Mouse (Mus musculus): Measurements from ENCODE around the gene Hlf. TPM values are rescaled to one million over a fixed set of nuclear protein-coding genes. Genes with fewer than 3 reads are reported as not detected.

Hlf gene
- polyA plus RNA-seq, 1 experiment: not detected

DNA sequence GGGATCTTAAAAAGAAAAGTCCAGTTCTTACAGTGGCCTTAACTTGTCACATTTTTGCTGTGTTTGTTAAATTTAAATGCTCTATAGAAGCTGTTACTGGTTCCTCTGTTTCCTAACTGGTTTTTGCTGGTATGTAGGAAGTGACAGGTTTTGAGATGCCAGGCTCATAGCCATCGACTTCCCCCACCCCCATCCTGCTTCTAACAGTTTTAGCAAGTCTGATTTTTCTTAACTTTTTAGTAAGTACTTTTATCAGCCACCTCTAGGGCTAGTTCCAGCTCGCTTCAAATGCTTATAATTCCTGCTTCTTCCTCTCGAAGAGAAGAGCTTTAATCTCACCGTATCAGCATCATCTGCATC lies 40.6 kb downstream of the Hlf start:
- WGBS: 80% methylated on average over 4 of the region's 4 CpGs
- Histone ChIP-seq H3K4me1 (ENCODE audit: control insufficient read depth, insufficient read depth, low read length) (peaks cover 7% of the 10 kb centered on the region), H3K27ac (ENCODE audit: insufficient read depth, low read depth, low read length) (no peak overlapping the region), H3K4me3 (ENCODE audit: insufficient read depth, low read depth, low read length) (no peak overlapping the region)
- TF ChIP-seq POLR2A (IDR thresholded peaks at IDR 0.05; ENCODE audit: insufficient read depth, low read depth, low read length) (no peak), CTCF (IDR thresholded peaks at IDR 0.05; ENCODE audit: insufficient read depth, low read depth, low read length) (no peak)

DNA sequence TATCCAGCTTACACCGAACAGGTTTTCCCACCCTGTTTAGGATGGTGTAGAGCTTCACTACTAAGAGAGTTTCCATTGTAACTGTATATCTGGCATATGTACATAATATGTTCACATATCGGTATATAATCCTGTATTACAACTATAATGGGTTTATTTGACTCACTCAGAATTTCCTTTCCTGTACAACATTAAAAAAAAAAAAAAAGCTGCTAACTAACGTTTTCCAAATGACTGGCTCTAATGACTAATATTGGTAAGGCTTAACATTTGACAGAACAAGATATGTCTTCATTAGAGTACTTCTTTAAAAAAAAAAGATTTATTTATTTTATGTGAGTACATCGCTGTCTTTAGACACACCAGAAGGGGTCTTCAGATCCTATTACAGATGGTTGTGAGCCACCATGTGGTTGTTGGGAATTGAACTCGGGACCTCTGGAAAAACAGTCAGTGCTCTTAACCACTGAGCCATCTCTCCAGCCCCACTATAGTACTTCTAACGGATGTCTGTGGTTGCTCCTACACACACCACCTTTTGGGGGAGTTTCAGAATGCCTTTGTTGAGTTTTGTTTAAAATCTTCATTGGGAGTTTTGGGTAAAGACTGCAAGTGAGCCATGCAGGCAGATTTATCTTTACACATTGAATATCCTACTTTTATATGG lies 41.1 kb downstream of the Hlf start:
- TF ChIP-seq CTCF (IDR thresholded peaks at IDR 0.05; ENCODE audit: insufficient read depth, low read depth, low read length) (no peak), POLR2A (IDR thresholded peaks at IDR 0.05; ENCODE audit: insufficient read depth, low read depth, low read length) (no peak)
- H3K4me3 ChIP-seq (ENCODE audit: insufficient read depth, low read depth, low read length): no peak overlapping the region
- WGBS: 82% methylated on average over 6 of the region's 6 CpGs
- H3K4me1 ChIP-seq (ENCODE audit: control insufficient read depth, insufficient read depth, low read length): peaks cover 5% of the 10 kb centered on the region; the same call in 1 of the 2 replicates
- H3K27ac ChIP-seq (ENCODE audit: insufficient read depth, low read depth, low read length): no peak overlapping the region

DNA sequence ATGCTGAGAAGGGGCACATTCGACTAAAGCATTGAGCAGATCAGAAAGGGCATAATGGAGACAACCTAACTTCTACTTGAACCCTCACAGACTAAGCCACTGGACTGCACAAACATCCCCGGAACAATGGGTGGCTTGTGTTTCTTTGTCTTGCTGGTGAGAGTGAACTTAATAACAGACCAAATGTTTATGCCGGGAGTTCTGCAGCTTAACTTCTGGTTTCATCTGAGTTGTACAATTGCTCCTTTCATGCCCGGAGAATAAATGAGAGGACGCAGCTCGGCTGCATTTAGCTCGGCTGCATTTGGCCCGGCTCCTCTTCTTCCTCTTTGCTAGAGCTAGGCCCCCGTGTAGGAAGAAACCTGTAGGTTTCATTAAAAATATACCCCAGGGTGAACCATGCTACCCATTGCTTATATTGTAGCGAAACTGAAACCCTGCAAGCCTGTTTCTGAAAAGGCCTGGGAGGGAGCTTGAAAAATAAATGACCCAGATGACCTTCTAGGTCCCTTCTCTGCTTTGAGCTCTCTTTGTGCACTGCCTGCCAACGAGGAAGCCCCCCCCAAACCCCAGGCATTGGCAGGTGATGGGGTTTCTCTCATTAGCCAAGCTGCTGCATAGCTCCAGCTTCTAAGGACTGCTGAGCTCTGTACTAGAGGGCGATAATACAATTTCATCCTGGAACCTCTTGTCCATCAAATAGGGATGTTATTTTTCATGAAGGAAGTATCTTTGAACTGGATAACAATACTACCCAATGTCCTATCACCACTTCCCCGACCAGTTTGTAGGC lies 42.8 kb downstream of the Hlf start:
- Histone ChIP-seq H3K27ac (ENCODE audit: insufficient read depth, low read depth, low read length) (no peak overlapping the region), H3K4me1 (ENCODE audit: control insufficient read depth, insufficient read depth, low read length) (peaks cover 5% of the 10 kb centered on the region; the same call in 1 of the 2 replicates), H3K4me3 (ENCODE audit: insufficient read depth, low read depth, low read length) (no peak overlapping the region)
- no peak for TF ChIP-seq CTCF (IDR thresholded peaks at IDR 0.05; ENCODE audit: insufficient read depth, low read depth, low read length)
- no peak for TF ChIP-seq POLR2A (IDR thresholded peaks at IDR 0.05; ENCODE audit: insufficient read depth, low read depth, low read length)
- WGBS: 23% methylated on average over 13 of the region's 13 CpGs

DNA sequence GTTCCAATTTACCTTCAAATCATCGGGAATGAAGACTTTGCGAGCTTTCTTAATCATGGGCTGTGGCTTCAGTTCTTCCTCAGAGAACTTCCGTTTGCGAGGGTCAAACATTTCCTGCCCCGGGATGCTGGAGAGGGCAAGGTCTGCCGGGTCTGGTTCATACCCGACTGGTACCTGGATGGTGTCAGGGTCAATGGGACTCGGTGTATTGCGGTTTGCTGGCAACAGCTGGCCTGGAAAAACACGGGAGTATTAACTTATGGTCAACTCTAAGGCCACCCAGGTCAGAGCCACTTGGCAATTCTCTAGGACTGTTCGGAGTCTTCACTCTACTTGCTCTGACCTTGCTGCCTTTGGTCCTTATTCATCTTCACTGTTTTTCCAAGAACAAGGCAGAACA lies 44.9 kb downstream of the Hlf start:
- Histone ChIP-seq H3K27ac (ENCODE audit: insufficient read depth, low read depth, low read length) (no peak overlapping the region), H3K4me3 (ENCODE audit: insufficient read depth, low read depth, low read length) (no peak overlapping the region), H3K4me1 (ENCODE audit: control insufficient read depth, insufficient read depth, low read length) (peaks cover 5% of the 10 kb centered on the region; the same call in 1 of the 2 replicates)
- 96% methylated on average over 11 of the region's 11 CpGs for WGBS
- TF ChIP-seq POLR2A (IDR thresholded peaks at IDR 0.05; ENCODE audit: insufficient read depth, low read depth, low read length): no peak
- TF ChIP-seq CTCF (IDR thresholded peaks at IDR 0.05; ENCODE audit: insufficient read depth, low read depth, low read length): no peak

DNA sequence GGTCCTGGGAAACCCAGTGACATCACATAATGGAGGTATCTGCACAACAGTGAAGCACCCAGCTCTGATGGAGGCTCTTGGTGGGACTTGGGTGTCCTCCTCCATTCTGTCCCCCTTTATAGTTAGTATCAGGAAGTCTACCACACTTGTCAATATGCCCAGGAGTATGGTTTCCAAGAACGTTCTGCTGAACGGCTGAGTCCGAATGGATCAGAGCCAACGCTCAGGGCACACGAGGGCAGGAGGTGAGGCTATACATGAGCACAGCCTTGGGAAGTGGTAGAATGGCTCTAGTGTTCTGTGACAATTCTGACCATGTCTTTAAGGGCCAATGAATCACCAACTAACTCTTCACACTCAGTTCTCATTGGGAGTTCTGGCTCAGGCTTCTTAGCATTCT lies 47.8 kb downstream of the Hlf start:
- 81% methylated on average over 5 of the region's 5 CpGs for WGBS
- no peak overlapping the region for H3K4me3 ChIP-seq (ENCODE audit: insufficient read depth, low read depth, low read length)
- TF ChIP-seq CTCF (IDR thresholded peaks at IDR 0.05; ENCODE audit: insufficient read depth, low read depth, low read length): no peak
- TF ChIP-seq POLR2A (IDR thresholded peaks at IDR 0.05; ENCODE audit: insufficient read depth, low read depth, low read length): no peak
- H3K27ac ChIP-seq (ENCODE audit: insufficient read depth, low read depth, low read length): no peak overlapping the region
- H3K4me1 ChIP-seq (ENCODE audit: control insufficient read depth, insufficient read depth, low read length): 0 out of 2 replicates have a peak, but pooled peaks cover 2% of the 10 kb centered on the region

DNA sequence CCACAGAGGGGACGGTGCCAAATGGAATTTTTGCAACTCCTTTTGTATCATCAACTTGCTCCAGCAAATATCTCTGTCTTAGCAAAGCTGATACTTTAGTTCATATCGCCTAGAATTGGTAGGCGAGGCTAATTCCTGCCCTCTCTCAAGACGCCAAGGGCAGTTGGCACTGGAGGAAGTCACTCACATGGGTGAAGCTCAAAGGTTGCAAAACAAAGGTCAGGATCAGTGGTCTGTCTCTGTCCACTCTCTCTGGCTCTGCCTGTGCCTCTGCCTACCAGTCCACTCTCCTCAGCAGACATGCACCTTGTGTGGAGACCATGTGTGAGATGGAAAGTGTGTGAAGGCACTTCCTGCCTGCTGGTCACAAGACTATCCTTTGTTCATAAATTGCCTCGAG lies 48.4 kb downstream of the Hlf start:
- no peak for TF ChIP-seq CTCF (IDR thresholded peaks at IDR 0.05; ENCODE audit: insufficient read depth, low read depth, low read length)
- TF ChIP-seq POLR2A (IDR thresholded peaks at IDR 0.05; ENCODE audit: insufficient read depth, low read depth, low read length): no peak
- no peaks in the 10 kb centered on the region for H3K4me1 ChIP-seq (ENCODE audit: control insufficient read depth, insufficient read depth, low read length)
- H3K27ac ChIP-seq (ENCODE audit: insufficient read depth, low read depth, low read length): no peak overlapping the region
- WGBS: 88% methylated on average over 5 of the region's 5 CpGs
- no peak overlapping the region for H3K4me3 ChIP-seq (ENCODE audit: insufficient read depth, low read depth, low read length)

DNA sequence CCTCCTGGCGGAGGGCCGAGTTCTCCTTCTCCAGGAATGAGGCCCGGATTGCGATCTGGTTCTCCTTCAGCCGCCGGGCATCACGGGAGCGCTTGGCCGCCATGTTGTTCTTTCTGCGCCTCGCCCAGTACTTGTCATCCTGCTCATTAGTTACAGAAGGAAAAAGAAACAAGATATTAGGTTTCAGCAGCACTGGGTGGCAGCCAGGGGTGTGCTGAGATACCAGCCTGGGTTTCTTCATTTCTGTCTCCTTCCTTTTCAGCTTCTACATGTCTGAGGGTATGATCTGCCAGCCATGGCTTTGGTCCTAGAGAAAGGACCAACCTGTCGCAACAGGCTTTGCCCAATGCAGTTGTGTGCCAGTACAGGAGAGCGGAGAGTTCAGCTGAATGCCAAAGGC lies 49.9 kb downstream of the Hlf start:
- WGBS: 94% methylated on average over 13 of the region's 13 CpGs
- H3K4me1 ChIP-seq (ENCODE audit: control insufficient read depth, insufficient read depth, low read length): no peaks in the 10 kb centered on the region
- no peak overlapping the region for H3K27ac ChIP-seq (ENCODE audit: insufficient read depth, low read depth, low read length)
- no peak overlapping the region for H3K4me3 ChIP-seq (ENCODE audit: insufficient read depth, low read depth, low read length)
- TF ChIP-seq POLR2A (IDR thresholded peaks at IDR 0.05; ENCODE audit: insufficient read depth, low read depth, low read length): no peak
- TF ChIP-seq CTCF (IDR thresholded peaks at IDR 0.05; ENCODE audit: insufficient read depth, low read depth, low read length): no peak

DNA sequence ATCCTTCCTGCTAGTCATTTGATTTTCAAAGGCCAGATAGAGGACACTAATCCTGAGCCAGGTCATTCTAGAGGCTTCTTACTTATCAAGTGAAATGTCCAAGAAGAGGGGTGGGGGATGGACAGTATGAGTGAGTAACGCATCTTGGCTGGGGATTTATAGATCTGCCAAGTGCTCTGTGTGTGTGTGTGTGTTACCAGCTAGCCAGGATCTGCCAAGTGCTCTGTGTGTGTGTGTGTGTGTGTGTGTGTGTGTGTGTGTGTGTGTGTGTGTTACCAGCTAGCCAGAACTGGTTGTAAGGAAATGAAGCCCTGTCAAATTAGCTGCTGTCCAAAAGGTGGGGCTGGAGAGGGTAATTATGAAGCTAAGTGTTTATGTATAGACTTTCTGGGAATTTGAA lies 55.9 kb downstream of the Hlf start:
- WGBS: 64% methylated on average over 1 of the region's 1 CpGs
- Histone ChIP-seq H3K4me3 (ENCODE audit: insufficient read depth, low read depth, low read length) (no peak overlapping the region), H3K4me1 (ENCODE audit: control insufficient read depth, insufficient read depth, low read length) (peaks cover 8% of the 10 kb centered on the region), H3K27ac (ENCODE audit: insufficient read depth, low read depth, low read length) (no peak overlapping the region)
- TF ChIP-seq CTCF (IDR thresholded peaks at IDR 0.05; ENCODE audit: insufficient read depth, low read depth, low read length): no peak
- no peak for TF ChIP-seq POLR2A (IDR thresholded peaks at IDR 0.05; ENCODE audit: insufficient read depth, low read depth, low read length)

DNA sequence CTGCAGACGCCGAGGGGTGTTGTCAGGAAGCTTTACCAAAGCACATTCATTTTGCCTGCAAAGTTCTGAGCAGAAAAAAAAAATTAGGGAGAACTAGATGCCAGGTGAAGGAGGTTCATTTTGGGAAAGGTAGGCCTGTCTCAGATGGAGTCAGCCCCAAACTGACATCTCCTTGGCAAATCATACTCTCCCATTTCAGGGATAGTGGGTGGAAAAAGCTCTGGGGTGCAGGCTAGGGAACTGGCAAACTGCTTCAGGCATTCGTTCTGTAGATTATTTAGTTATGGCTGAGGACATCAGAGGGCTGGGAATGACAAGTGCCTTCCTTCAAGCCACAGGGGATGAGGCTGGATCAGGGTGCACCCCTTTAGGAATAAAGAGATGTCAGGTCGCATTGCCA lies 58.0 kb downstream of the Hlf start:
- Histone ChIP-seq H3K4me1 (ENCODE audit: control insufficient read depth, insufficient read depth, low read length) (peaks cover 8% of the 10 kb centered on the region), H3K27ac (ENCODE audit: insufficient read depth, low read depth, low read length) (no peak overlapping the region), H3K4me3 (ENCODE audit: insufficient read depth, low read depth, low read length) (no peak overlapping the region)
- WGBS: 64% methylated on average over 4 of the region's 4 CpGs
- TF ChIP-seq POLR2A (IDR thresholded peaks at IDR 0.05; ENCODE audit: insufficient read depth, low read depth, low read length) (no peak), CTCF (IDR thresholded peaks at IDR 0.05; ENCODE audit: insufficient read depth, low read depth, low read length) (no peak)

Measured in olfactory bulb, adult 2 months (tissue).